Mouse (Mus musculus) lung, postnatal 10 days (tissue): ENCODE measurements around the gene Hsph1.

Source experiments
- DNase-seq: peaks from one replicate; pipeline ENCODE4 v3.0.0; 2021

Gene Hsph1

GRCm38 (mm10) chr5:149636075-149636920 lies at the start of gene Hsph1:
Gene Hsph1, minus strand, starts transcription at chr5:149636376.
- peak; percentile 98 for DNase-seq

GRCm38 (mm10) chr5:149680946-149681345 lies 44.8 kb upstream of the Hsph1 start:
- DNase-seq = no peak

GRCm38 (mm10) chr5:149679886-149680285 lies 43.7 kb upstream of the Hsph1 start:
- no peak for DNase-seq

GRCm38 (mm10) chr5:149679362-149679761 lies 43.2 kb upstream of the Hsph1 start:
- peak; percentile 6 for DNase-seq

- DNase-seq = no peak
Observed at GRCm38 (mm10) chr5:149678990-149679348, 42.8 kb upstream of the Hsph1 start.

GRCm38 (mm10) chr5:149678100-149678989 lies 42.2 kb upstream of the Hsph1 start, which contains the start of gene B3glct:
Gene B3glct, plus strand, starts transcription at chr5:149678230.
- peak; percentile 85 for DNase-seq

GRCm38 (mm10) chr5:149677196-149677595 lies 41.0 kb upstream of the Hsph1 start:
- no peak for DNase-seq

- DNase-seq = no peak
Observed at GRCm38 (mm10) chr5:149663417-149663816, 27.2 kb upstream of the Hsph1 start.

- no peak for DNase-seq
Observed at GRCm38 (mm10) chr5:149662980-149663379, 26.8 kb upstream of the Hsph1 start.

- no peak for DNase-seq
Observed at GRCm38 (mm10) chr5:149661428-149661827, 25.3 kb upstream of the Hsph1 start.

- no peak for DNase-seq
Observed at GRCm38 (mm10) chr5:149659414-149659780, 23.2 kb upstream of the Hsph1 start.

- no peak for DNase-seq
Observed at GRCm38 (mm10) chr5:149658741-149659413, 22.7 kb upstream of the Hsph1 start.

- no peak for DNase-seq
Observed at GRCm38 (mm10) chr5:149658022-149658421, 21.8 kb upstream of the Hsph1 start.

GRCm38 (mm10) chr5:149655636-149656035 lies 19.5 kb upstream of the Hsph1 start:
- no peak for DNase-seq

- DNase-seq = no peak
Observed at GRCm38 (mm10) chr5:149650179-149650553, 14.0 kb upstream of the Hsph1 start.

GRCm38 (mm10) chr5:149649499-149650178 lies 13.5 kb upstream of the Hsph1 start:
- DNase-seq = no peak

GRCm38 (mm10) chr5:149648895-149649406 lies 12.8 kb upstream of the Hsph1 start:
- DNase-seq = no peak

- peak; percentile 12 for DNase-seq
Observed at GRCm38 (mm10) chr5:149648196-149648595, 12.0 kb upstream of the Hsph1 start.

- DNase-seq = no peak
Observed at GRCm38 (mm10) chr5:149647367-149648115, 11.4 kb upstream of the Hsph1 start.

GRCm38 (mm10) chr5:149642783-149643509 lies 6.8 kb upstream of the Hsph1 start:
- DNase-seq = no peak

GRCm38 (mm10) chr5:149642366-149642765 lies 6.2 kb upstream of the Hsph1 start:
- DNase-seq = no peak
